Mouse (Mus musculus) embryo, embryonic 11.5 days (tissue): Measurements from ENCODE around the gene Arhgap42.

ENCODE experiments used
- DNase-seq: peaks from one replicate; pipeline ENCODE4 v3.0.0-alpha.2; 2012; ENCODE audit warnings: low read depth, low spot score

Gene Arhgap42

DNA sequence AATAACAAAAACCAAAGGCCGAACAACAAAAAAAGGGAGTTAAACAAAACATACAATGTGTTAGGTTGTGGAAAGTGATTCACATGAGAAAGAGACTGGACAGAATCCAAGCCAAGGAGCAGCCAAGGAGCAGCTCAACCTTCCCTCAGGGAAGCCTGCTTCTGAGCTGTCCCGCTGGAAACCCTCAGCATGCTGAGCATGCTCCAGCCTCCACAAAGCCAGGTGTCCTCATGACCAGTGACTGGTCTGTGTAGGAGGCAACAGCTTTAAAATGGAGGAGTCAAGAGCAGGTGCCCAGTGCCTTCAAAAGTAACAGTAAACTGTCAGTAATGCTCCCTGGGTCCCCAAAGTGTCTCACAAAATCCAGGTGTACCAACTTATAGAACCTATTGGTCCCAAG is 28.4 kb downstream of the Arhgap42 start:
- no peak for DNase-seq

DNA sequence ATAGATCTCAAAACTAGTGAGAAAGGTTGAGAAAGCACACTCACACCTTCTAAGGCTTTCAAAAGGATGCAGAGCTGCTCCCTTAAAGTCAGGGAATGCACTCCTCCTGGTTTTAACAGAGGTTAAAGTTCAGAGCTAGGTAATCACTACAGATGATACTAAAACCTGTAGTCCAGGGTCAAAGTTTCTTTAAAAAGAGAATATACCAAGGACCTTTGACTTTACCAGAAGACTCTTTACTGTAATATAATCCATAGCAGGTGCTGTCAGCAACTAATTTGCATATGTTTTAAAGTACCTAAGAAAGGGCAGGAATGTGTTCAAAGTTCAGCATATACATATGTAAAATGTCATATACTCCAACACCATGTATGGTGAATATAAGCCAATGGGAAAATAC is 30.7 kb downstream of the Arhgap42 start:
- DNase-seq: no peak

DNA sequence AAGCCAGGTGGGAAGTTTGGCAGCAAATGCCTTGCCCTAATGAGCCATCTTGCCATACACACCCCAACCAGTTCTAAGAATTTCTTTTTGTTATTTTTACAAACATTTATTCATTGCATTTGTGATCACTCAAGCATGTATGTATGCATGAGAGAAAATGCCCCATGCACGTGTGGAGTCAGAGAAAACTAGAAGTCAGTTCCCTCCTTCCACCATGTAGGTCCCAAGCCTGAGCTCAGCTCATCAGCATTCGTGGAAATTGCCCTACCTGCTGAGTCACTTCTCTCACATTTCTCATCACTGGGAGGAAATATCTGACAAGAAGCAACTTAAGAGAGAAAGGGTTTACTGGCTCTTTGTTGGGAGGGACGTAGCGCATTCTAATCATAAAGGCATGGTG is 31.6 kb downstream of the Arhgap42 start:
- DNase-seq: no peak

DNA sequence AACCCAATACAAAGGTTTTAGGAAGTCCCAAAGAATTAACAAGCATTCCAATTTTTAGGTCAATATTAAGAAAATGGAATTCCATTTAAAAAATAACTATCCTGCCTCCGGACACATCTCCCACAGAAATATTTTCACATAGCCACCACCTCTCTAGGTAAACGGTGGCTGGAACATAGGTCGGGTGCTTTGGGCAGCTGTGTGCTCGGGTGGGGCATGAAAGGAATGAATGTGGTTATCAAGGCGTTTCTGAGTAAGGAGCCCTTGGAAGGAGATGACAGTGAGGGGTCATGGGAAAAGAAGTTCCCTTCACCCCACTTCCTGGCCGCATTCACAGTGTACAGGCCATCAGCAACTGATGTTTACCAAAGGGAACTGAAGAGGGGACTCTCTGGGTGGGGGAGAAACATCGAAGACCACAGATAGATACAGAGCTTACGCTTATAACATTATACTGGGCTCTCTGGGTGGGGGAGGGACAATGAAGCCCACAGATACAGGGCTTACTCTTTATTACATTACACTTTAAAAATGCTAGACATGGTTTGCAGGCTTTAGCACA is 38.0 kb downstream of the Arhgap42 start:
- DNase-seq: no peak

DNA sequence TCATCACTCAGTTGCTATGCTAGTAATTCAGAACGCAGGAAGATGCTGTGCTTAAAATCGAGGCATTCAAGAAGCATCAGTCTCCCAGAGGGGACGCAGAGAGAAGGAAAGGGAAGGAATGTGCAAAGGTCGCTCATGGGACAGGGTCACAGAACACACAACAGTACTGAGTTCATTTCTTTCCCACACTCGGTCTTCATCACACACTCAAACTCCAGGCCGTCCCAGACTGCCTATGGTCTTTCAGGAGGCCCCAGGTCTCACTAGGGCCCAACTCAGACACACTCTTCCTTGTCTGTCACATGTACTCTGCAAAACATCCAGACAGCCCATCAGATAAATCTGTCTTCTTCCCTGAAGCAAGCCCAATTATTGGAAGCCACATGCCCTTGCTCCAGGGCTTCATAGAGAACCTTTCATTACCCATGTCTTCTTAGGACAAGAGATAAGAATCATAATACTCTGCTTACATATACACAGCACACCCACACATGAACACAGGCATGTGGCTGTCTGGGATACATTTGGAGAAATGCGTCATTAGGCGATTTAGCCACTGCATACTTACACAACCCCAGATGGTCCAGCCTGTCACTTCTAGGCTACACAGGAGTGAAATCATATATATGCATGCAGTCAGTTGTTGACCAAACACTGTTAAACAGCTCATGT is 39.6 kb downstream of the Arhgap42 start:
- no peak for DNase-seq

DNA sequence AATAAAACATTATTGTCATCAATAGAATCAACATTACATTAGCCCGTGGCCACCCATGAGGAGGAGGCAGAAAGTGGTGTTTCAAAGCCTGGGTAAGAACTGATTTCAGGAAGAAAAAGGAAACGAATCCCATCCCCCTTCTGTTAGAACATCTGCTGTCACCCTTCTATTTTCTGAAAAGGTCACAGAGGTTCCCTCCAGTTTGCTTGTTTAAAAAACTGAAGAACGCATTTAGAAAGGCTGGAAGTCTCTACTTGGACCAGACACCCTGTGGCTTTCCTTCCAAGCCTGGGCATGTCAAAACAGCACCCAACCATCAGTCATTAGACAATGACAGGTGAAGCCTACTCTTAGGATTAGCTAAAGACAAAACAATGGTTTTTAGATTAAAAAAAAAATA is 40.3 kb downstream of the Arhgap42 start:
- DNase-seq: no peak

DNA sequence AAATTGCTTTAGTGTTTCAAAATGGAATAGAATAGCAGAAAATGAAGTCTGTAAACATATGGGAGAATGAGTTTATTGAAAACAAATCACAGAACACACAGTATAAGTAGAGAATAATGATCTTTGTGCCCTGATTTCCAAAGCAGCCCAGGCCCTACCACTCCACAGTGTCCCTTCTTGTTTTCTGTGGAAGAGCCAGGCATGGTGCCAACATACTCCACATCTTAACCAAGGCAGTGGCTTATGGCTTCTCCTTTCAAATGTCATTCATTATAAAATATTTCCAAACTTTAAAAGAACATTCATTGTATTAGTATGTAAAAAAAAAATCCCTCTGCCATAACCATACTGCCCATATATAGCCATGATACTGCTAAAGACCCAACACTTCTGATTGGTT is 42.9 kb downstream of the Arhgap42 start:
- no peak for DNase-seq

DNA sequence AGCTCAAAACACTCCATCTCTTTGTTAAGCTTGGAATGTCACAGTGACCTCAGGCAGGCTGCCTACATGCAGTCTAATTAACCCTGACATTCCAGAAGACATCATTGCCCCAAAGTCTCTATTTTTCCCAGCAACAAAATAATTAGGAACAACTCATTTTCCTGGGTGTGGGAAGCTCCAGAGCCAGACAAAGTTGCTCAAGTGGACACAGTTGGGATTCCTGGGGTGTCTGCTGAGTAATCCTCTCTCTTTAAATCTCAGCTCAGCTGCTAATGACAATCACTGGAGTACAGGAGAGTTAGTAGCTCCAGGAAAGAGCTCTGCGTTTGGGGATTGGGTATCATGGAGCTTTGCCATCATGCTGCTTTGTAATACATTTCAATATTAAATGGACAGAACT is 44.4 kb downstream of the Arhgap42 start:
- no peak for DNase-seq

DNA sequence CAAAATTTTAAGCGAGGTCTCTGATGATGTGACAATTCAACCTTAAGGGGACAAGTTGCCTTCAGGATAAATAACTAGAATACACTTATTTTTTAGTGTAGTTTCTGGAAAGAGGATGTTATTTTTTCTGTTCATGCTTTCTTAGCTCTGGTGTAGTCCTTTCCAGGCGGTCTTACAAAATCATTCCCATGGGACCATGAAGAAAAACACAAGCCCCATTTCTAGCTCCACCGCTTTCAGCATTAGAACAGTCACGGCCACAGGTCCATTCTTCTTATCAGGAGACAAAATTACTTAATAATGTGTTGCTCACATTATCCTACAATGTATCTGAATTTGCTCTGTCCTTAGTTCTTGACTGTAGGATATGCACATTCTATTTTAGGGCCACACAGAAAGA is 46.2 kb downstream of the Arhgap42 start:
- DNase-seq: no peak

DNA sequence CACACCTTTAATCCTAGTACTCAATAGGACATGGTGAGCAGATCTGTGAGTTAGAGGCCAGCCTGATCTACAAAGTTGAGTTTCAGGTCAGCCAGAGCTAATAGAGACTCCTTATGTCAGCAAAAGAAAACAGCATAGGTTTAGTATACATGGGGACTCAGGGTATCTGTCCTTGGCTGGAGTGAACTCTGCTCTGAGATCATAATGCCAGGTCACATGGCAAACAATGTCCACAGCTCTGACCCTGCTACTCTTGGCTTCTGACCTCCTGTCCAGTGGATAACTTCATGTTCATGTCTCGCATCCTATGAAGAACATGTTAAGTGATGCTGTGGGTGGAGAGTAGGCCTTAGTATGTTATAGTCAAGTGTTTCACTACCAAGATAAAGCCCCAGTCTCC is 48.1 kb downstream of the Arhgap42 start:
- DNase-seq: no peak

DNA sequence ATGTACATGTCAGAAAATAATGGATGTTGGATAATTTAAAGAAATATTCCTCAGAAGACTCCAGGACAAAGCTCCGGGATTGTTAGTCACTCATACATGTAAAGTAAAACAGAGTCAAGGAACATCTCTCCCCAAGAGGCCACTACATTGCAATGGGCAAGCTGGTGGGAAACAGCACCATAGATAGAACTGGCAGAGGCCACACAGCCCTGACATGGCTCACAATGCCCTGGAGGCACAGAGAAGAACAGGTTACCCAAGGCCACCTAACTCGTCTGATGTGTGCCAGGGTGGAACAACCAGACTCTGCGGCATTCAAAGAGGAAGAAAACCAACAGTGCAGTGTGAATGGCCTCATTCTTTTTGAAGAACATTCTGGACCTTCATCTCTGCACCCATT is 50.7 kb downstream of the Arhgap42 start:
- no peak for DNase-seq

DNA sequence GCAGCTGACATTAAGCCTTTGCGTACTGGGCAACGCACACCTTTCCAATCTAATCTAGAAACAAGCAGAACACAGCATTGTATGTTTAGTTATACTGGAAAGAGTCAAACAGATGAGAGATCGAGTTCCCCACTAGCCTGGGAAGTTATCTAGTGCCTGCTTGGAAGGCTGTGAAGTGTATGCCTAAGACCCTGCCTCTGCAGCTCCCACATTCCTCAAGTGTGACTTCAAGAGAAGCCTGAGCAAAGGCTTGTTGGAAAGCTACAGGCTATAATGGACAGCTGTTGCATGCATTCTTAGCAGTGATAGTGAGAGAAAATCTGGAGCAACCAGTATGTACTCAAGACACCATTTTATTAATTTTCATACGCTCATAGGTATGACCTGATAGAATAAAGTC is 61.2 kb downstream of the Arhgap42 start:
- DNase-seq: no peak

DNA sequence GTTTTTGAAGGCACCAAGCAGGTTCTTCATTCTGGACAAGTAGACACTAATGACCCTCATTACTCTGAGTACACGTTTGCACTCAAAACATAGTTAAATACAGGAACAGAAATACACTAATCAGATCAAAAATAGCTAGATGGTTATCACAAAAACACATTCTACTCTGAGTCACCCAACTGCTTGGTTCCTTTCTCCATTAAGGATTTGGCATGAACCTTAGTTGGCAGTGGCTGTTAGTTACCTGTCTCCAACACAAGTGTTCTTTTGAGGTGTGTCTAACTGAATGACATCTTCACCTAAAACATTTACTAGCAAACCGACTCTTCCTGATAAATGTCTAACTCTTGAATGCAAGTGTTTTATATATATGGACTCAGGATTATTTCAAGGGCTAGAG is 64.0 kb downstream of the Arhgap42 start:
- DNase-seq: no peak

DNA sequence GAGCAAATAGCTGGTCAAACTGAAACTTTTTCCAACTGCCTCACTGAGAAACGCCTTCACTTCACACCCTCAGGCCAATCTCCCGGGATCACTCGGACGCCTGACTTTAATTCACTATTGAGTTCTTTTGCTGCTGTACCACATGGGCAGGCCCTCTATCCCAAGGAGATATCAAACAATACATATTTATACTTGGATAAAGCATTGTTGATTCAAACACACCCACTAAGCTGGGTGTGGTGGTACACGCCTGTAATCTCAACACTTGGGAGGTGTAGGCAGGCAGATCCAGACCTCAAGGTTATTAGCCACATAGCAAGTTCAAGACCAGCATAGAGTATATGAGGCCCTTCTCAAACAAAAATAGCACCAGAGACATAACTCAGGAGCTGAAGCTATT is 64.7 kb downstream of the Arhgap42 start:
- DNase-seq: no peak

DNA sequence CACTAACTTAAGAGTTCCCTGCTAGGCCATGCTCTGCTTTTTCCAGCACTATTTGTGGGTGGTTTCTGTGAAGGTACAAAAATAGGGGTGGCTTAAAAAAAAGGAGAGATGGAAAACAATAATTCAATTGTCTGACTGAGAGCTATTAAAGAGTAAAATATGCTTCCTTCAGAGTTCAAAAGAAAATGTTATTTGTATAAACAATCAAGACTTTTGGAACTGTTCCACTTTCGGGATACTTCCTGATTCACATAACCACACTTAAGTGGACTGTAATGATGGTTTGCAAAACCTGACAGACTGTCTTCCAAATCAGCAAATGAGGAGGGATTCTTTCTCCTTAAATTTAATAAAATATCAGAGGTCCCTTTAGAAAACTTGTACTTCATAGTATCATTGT is 65.8 kb downstream of the Arhgap42 start:
- DNase-seq: no peak

DNA sequence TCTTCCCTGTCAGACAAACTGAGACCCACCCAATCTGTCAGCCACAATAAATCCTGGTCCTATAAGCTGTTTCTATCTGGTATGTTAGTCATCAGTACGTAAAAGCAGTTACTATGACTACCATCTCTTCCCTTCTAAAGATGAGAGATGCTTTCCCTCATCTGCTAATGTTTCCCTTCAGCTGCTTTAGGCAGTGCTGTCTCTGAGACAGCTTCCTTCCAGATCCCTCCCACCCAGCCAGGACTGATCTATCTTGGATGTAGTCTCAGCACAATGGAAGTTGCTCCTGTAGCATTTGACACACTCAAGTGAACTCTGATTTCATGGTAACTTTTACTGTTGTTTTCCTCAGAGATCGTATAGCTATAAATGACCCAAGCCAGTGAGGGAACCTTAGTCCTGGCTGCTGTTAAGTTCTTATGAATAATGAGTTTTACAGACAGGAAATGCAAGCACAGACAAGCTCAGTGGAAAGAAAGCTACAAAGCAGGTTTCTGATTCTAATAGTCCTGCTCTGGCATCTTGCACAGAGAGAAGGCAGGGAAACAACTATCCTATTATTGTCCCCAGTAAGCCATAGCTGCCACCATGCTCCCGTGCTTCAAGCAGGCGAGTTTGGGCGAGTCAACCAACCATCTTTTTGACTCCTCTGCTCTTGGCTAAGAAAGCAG is 67.6 kb downstream of the Arhgap42 start:
- no peak for DNase-seq

DNA sequence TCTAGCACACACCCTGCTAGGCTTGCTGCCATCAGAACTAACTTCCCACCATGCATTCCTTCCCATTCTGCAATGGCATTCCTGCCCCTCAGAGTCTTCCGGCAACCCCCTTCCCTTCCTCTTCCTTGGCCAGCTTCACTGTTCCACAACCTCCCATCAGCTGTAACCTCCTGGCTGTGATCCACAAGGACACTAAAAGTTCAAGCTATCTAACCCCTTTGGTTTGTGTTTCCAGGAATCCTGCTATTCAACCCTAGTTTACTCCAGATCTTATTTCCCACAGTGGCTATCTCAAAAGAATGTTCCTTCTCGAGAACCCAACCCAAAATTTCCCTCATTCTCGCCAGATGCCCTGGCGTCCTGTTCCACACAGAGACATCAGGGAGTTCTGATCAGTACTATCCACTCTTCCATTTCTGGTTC is 73.2 kb downstream of the Arhgap42 start:
- DNase-seq: no peak

DNA sequence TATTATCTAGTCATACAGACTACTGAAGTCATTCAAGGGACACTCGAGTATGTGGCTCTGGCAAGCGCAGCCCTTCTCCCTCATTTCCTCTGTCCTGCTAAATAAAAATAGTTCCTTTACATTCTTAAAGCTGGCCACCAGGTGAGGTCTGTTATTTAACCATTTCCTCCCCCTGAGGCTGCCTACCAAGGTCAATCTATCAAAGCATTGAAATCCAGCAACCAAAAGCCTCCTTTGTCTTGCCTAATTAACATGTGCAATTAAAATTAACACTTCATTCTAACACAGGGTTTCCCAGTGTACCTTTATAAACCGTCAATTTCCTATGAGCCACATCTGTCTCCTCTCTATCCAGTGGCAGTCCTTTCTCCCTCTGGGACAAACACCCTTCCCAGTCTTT is 78.2 kb downstream of the Arhgap42 start:
- no peak for DNase-seq

DNA sequence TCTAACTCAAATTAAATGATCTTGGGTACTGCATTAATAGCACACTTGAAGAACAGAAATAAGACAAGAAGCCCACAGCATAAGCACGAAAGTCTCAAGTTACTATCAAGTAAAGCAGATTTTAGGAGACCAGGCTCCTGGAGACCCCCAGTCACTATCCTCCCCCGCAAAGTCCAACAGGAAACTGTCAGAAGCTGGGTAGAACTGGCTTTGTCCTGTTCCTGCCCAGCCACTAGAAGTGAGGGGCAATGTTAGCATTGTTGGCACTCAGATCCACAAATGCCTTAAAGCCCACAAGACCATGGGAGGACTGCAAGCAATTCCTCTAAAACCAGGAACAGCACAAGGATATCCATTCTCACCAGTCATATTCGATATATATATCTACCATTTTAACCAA is 80.7 kb downstream of the Arhgap42 start:
- no peak for DNase-seq

DNA sequence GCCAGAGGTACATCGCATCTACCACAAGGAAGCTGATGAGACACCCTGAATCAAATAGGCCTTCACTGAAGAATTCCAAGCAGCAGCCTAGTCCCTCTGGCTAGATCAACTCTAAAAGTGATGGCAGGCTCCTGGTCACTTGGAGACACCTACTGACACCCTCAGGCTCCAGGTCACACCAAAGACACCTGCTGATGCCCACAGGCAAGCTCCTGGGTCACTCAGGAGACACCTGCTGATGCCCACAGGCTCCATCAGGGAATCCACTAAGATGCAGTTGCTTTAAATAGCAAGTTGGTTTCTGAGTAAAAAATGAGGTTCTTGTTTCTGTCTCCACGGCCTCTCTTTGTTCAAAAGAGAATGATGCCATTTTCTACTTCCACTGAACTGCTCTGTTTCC is 81.5 kb downstream of the Arhgap42 start:
- DNase-seq: no peak

DNA sequence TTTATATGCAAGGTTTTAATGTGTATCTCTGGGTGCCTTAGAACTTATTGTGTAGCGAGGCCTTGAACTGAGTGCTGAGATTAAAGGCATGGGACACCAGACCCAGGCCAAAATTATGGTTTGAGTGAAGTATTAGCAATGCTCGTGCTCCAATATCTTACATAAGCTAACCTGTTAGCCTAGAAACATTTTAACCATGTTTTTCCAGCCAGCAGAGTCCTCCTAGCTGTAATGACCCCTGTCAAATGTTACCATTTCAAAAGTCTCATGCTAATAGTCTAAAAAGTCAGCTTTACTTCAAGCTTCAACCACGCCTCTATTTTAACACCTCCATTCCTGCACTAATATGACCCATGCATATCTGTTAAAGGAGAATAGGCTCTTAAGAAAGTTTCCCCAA is 84.3 kb downstream of the Arhgap42 start:
- DNase-seq: no peak

DNA sequence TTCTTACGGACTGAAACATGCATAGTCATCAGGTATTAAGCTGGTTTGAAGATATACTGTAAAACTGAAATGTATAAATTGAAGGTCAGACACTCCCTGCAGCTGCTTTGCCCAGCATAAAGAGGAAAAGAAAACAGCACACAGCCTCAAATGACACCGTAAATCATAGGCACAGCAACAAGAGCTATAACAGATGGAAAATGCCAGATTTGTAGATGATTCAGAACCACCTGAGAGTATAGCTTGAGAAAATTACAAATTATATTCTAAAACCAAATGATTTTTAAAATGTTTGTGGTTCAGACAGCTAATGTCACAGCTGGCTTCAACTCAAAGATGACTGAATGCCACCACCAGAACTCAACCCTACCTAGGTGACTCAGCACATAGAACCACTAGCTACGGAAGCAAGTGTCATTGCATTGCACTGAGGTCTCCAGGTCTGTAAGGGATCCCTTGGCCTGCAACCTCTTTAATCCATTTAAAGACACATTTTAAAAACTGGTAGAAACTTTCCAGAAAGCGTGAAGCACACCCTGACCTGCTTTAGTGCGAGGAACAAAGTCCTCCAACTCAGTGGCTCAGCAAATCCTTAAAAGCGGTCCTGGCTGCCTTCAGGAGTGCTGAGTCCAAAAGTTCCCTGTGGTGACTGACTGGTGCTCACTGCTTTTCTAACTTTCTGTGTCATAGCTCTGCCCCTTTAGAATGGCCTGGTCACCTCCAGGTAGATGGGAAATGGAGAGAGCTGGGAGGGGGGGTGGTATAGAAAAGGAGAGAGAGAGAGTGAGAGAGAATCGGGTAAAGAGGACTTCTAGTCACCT is 94.4 kb downstream of the Arhgap42 start:
- DNase-seq: no peak

DNA sequence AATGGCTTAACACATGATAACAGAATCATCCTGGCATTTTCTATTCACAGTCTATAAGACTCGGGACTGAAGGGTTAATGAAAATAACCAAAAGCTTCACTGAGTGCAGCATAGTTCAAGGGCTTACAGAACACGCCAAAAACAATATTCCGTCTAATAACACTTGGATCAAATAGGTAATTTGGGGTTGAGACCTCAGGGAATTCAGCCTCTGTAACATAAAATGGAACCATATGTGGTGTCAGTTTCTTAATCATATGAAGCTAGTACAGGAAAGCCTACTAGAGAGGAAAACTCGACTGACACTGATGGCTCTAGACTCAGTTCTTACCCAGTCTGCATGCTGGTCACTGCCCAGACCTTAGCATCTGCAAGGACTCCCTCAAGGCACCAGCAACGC is 95.8 kb downstream of the Arhgap42 start:
- DNase-seq: no peak
